Mouse (Mus musculus): ENCODE results near the gene Slc2a6. TPM values are rescaled to one million over a fixed set of nuclear protein-coding genes. Genes with fewer than 3 reads are reported as not detected.
A peak's percentile ranks its signal among the peaks of the same experiment; 100 is the strongest.

The Slc2a6 gene
- 2.9 and 3.5 TPM in 2 replicates for polyA plus RNA-seq (2016; fragmentation: Nextera tagmentation; extraction: Ambion mirVana)

DNA sequence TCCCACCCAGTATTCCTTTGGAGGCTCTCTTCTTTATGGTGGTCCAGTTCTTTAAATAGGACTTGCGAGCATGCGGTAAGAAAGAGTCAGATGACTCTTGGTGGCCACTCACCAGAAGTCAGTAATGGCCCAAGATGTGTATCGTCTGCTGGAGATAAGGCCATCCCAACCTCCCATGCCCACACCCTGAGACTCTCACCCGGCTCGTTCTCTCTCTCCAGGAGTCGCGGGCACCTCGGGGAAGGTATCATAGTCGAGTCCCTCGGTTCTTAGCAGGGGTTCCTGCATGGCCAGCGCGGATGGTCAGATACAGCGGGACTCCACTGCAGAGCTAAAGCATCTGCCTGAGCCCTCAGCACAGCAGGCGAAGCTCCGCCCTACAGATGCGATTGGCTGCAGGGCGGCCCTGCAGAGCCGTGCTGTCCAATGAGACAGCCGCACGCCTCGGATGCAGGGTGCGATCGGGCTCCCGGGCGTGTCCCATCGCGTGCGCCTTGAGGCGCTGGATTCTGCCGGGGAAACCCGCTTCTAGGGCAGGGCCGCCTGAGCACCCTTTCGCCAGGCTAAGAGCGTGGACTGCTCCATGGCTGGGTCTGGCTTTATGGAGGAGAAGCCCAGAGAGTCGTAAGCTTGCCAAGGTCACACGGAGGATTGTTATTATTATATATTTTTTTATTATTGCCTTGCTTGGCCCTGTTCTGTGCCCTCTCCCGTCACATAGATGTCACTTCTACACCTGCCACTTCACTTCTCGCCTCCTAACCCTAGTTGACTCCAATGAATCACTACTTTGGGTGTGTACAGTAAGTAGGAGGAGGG lies at the start of gene Slc2a6:
Gene Slc2a6 (minus strand): TSS at position 381 of the 819 bp plus-strand sequence.
- Histone ChIP-seq H3K4me1 (0 out of 2 replicates have a peak, but pooled peaks cover 10% of the 10 kb centered on the region), H3K27ac (replicated peaks) (no peak within 1 kb of the TSS), H3K9ac (replicated peaks) (peak within 1 kb of the TSS; percentile 49), H3K27me3 (peaks cover 26% of the 10 kb centered on the region), H3K4me3 (peak within 1 kb of the TSS; percentile 39), H3K4me2 (replicated peaks) (peak within 1 kb of the TSS; percentile 61), H3K36me3 (no peaks in the 10 kb centered on the region), H3K9me3 (no peaks in the 10 kb centered on the region)
- WGBS: 2% methylated on average over 38 of the region's 38 CpGs
- peak; percentile 98 for ATAC-seq (ENCODE audit: low FRiP score, low read depth)

DNA sequence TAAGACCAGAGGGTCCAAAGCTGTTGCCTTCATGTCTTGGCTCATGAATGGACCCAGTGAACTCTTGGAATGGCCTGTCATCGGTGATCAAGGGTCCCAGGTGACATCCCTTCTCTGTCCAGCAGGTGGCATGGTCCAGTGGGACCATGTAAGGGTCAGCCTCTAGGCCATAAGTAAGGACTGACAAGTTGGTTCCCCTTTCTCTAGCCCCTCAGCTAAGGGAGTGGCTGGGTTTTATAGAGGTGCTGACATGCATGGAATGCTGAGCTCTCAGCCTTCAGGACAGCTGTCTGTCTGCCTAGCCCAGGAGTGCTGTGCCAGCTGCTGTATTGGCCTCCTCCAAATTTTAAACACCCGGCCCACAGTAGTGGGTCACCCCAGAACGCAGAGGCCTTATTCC lies 47.7 kb upstream of the Slc2a6 start:
- no peak for ATAC-seq (ENCODE audit: low FRiP score, low read depth)
- no peak overlapping the region for H3K27ac ChIP-seq (replicated peaks)
- no peak overlapping the region for H3K4me2 ChIP-seq (replicated peaks)
- peaks cover 19% of the 10 kb centered on the region for H3K4me1 ChIP-seq
- no peaks in the 10 kb centered on the region for H3K36me3 ChIP-seq
- no peak overlapping the region for H3K9ac ChIP-seq (replicated peaks)
- peaks cover 7% of the 10 kb centered on the region for H3K27me3 ChIP-seq
- 71% methylated on average over 3 of the region's 3 CpGs for WGBS
- no peak overlapping the region for H3K4me3 ChIP-seq
- H3K9me3 ChIP-seq: no peaks in the 10 kb centered on the region

DNA sequence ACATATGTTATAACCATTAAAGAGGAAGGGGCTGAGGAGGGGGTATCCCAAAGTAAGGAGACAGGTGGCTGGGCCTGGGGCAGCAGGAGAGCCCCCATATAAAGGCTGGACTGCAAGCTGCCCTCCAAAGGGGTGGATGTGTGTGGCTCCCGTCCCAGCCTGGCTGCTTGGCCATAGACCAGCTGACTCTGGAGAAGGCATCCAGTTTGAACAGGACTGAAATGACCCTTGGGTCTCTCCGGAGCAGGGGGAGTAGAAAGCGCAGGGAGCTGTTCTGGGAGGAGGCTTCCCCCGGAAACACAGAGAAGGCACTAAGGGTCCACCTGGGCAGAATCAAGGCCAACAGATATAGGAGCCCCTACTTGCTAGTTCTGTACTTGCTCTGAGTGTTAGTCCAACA lies 47.0 kb upstream of the Slc2a6 start:
- H3K27me3 ChIP-seq: peaks cover 7% of the 10 kb centered on the region
- no peaks in the 10 kb centered on the region for H3K36me3 ChIP-seq
- no peak for ATAC-seq (ENCODE audit: low FRiP score, low read depth)
- 92% methylated on average over 4 of the region's 4 CpGs for WGBS
- H3K27ac ChIP-seq (replicated peaks): no peak overlapping the region
- H3K4me3 ChIP-seq: no peak overlapping the region
- no peak overlapping the region for H3K4me2 ChIP-seq (replicated peaks)
- H3K9ac ChIP-seq (replicated peaks): no peak overlapping the region
- H3K4me1 ChIP-seq: peaks cover 17% of the 10 kb centered on the region
- no peaks in the 10 kb centered on the region for H3K9me3 ChIP-seq

DNA sequence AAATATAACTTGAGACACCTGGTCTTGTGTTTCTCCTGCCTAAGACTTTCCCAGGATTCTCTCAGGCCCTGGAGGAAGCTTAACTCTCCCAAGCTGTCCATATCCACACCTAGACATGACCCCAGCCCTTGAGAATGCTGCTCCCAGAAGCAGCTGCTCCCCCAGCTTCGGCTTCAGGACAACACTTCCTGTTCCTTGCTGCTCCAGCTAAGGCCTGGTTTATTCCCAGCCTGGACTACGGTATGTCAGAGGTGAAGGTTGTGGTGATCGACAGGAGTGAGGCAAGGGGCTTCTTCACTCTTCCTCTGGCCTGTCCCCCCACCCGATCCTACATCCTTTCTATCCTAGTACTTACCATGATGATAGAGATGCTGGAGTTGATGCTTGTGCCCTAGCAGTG lies 45.6 kb upstream of the Slc2a6 start:
- H3K36me3 ChIP-seq: no peaks in the 10 kb centered on the region
- H3K9ac ChIP-seq (replicated peaks): no peak overlapping the region
- no peak for ATAC-seq (ENCODE audit: low FRiP score, low read depth)
- no peaks in the 10 kb centered on the region for H3K9me3 ChIP-seq
- WGBS: 75% methylated on average over 4 of the region's 4 CpGs
- H3K4me2 ChIP-seq (replicated peaks): no peak overlapping the region
- H3K27me3 ChIP-seq: peaks cover 7% of the 10 kb centered on the region
- H3K4me3 ChIP-seq: no peak overlapping the region
- H3K4me1 ChIP-seq: peaks cover 8% of the 10 kb centered on the region
- H3K27ac ChIP-seq (replicated peaks): no peak overlapping the region

GRCm38 (mm10) chr2:27071978-27072377 lies 44.2 kb upstream of the Slc2a6 start, which contains the start of gene Mymk:
Gene Mymk (minus strand): TSS chr2:27072179.
- H3K9ac ChIP-seq (replicated peaks): no peak within 1 kb of the TSS
- WGBS: 82% methylated on average over 2 of the region's 2 CpGs
- H3K27ac ChIP-seq (replicated peaks): no peak within 1 kb of the TSS
- peaks cover 8% of the 10 kb centered on the region for H3K4me1 ChIP-seq
- H3K9me3 ChIP-seq: no peaks in the 10 kb centered on the region
- ATAC-seq (ENCODE audit: low FRiP score, low read depth): no peak
- H3K27me3 ChIP-seq: no peaks in the 10 kb centered on the region
- H3K4me3 ChIP-seq: no peak within 1 kb of the TSS
- H3K4me2 ChIP-seq (replicated peaks): no peak within 1 kb of the TSS
- no peaks in the 10 kb centered on the region for H3K36me3 ChIP-seq

DNA sequence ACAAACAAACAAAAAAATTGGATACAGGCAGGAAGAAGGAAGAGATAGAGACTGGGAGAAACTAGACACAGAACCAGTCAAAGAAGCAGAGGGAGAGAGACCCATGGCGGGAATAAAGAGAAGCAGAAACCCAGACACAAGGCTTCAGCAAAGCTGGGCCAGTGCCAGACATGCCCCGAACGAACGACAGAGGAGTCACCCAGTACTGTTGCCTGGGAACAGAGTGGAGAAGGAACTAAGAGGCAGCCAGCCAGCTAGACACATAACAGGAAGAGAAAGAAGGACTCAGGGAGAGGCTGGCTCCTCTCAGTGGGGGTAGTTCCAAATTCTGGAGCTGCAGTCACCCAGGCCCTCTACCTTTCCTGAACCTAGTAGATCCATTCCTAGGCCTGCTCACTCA lies 43.3 kb upstream of the Slc2a6 start:
- no peaks in the 10 kb centered on the region for H3K27me3 ChIP-seq
- H3K9ac ChIP-seq (replicated peaks): no peak overlapping the region
- no peak overlapping the region for H3K27ac ChIP-seq (replicated peaks)
- peaks cover 8% of the 10 kb centered on the region for H3K4me1 ChIP-seq
- no peaks in the 10 kb centered on the region for H3K9me3 ChIP-seq
- no peak overlapping the region for H3K4me2 ChIP-seq (replicated peaks)
- H3K4me3 ChIP-seq: no peak overlapping the region
- no peak for ATAC-seq (ENCODE audit: low FRiP score, low read depth)
- WGBS: 54% methylated on average over 4 of the region's 4 CpGs
- no peaks in the 10 kb centered on the region for H3K36me3 ChIP-seq

DNA sequence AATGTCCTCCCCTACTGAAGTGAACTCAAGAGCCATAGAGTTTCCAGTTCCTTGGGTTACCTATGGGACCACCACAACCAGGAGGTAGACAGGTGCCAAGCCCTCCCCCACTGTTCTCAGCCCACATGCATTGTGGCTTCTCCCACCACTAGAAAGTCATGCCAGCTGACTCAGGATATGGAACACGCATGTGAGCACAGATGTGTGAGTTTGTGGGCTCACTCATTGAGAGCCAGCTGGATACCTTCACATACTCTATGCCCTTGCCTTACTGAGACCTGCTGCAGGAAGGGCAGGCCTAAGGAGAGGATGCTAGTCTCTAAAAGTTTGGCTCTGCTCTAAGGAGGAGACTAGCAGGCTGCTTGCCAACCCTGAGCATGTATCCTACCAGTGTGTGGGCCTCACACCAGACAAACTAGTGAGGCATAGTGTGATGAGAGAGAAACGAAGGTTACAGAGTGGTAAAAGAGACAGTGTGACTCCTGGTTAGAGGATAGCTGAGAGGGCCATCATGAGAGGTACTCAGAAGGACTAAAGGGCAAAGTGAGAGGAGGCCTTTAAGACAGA lies 42.5 kb upstream of the Slc2a6 start:
- WGBS: 78% methylated on average over 2 of the region's 2 CpGs
- Histone ChIP-seq H3K27ac (replicated peaks) (no peak overlapping the region), H3K9me3 (no peaks in the 10 kb centered on the region), H3K4me3 (no peak overlapping the region), H3K4me2 (replicated peaks) (no peak overlapping the region), H3K36me3 (no peaks in the 10 kb centered on the region), H3K4me1 (peaks cover 8% of the 10 kb centered on the region), H3K27me3 (no peaks in the 10 kb centered on the region), H3K9ac (replicated peaks) (no peak overlapping the region)
- ATAC-seq (ENCODE audit: low FRiP score, low read depth): no peak

GRCm38 (mm10) chr2:27069646-27070045 lies 41.8 kb upstream of the Slc2a6 start:
- Histone ChIP-seq H3K9me3 (no peaks in the 10 kb centered on the region), H3K27ac (replicated peaks) (no peak overlapping the region), H3K4me1 (peaks cover 8% of the 10 kb centered on the region), H3K27me3 (no peaks in the 10 kb centered on the region), H3K9ac (replicated peaks) (no peak overlapping the region), H3K4me3 (no peak overlapping the region), H3K36me3 (no peaks in the 10 kb centered on the region), H3K4me2 (replicated peaks) (no peak overlapping the region)
- WGBS: 54% methylated on average over 3 of the region's 3 CpGs
- no peak for ATAC-seq (ENCODE audit: low FRiP score, low read depth)

DNA sequence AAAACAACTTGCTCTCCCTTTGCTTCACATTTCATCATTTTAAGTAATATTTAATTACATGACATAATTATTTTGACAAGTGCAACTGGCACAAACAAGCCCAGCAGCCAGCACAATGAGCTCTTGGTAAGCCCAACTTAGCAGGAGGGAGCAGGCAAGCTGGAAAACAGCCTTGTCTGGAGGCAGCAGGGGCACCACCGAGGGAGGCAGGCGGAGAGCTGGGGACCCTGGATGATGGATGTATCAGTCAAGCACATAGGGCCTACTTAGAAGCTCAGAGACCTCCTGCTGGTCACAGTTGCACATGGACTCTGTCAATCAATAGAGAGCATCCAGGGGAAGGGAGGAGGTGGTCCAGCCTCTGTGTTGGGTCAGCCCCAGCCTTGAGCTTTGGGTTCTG lies 40.2 kb upstream of the Slc2a6 start:
- Histone ChIP-seq H3K4me3 (no peak overlapping the region), H3K27me3 (no peaks in the 10 kb centered on the region), H3K4me2 (replicated peaks) (no peak overlapping the region), H3K9ac (replicated peaks) (no peak overlapping the region), H3K9me3 (no peaks in the 10 kb centered on the region), H3K4me1 (peaks cover 8% of the 10 kb centered on the region), H3K27ac (replicated peaks) (no peak overlapping the region), H3K36me3 (no peaks in the 10 kb centered on the region)
- ATAC-seq (ENCODE audit: low FRiP score, low read depth): no peak
- 55% methylated on average over 2 of the region's 2 CpGs for WGBS

GRCm38 (mm10) chr2:27067124-27067523 lies 39.3 kb upstream of the Slc2a6 start:
- 72% methylated on average over 2 of the region's 2 CpGs for WGBS
- no peak overlapping the region for H3K9ac ChIP-seq (replicated peaks)
- no peaks in the 10 kb centered on the region for H3K36me3 ChIP-seq
- no peaks in the 10 kb centered on the region for H3K9me3 ChIP-seq
- H3K27me3 ChIP-seq: no peaks in the 10 kb centered on the region
- ATAC-seq (ENCODE audit: low FRiP score, low read depth): no peak
- H3K4me1 ChIP-seq: peaks cover 8% of the 10 kb centered on the region
- H3K4me2 ChIP-seq (replicated peaks): no peak overlapping the region
- no peak overlapping the region for H3K27ac ChIP-seq (replicated peaks)
- no peak overlapping the region for H3K4me3 ChIP-seq

DNA sequence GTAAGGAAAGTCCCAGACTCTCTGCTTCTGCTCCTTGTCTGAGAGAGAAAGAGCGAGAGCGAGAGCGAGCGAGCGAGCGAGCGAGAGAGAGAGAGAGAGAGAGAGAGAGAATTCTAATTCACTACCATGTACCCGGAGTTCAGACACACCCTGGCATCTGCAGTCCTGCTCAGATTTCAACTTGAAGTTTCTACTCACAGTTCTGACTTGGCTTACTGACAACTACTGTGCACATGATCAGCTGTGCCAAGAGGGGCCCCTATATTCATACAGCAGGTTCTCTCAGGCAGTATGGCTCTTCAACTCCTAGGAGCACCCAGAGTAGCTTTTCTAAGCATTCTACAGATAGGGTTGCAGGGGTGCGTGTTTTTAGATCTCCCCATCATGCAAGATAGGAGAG lies 31.4 kb upstream of the Slc2a6 start:
- Histone ChIP-seq H3K4me3 (no peak overlapping the region), H3K9ac (replicated peaks) (no peak overlapping the region), H3K4me1 (no peaks in the 10 kb centered on the region), H3K36me3 (no peaks in the 10 kb centered on the region), H3K27me3 (no peaks in the 10 kb centered on the region), H3K9me3 (no peaks in the 10 kb centered on the region), H3K4me2 (replicated peaks) (no peak overlapping the region), H3K27ac (replicated peaks) (no peak overlapping the region)
- 92% methylated on average over 9 of the region's 9 CpGs for WGBS
- ATAC-seq (ENCODE audit: low FRiP score, low read depth): no peak

GRCm38 (mm10) chr2:27058751-27059150 lies 31.0 kb upstream of the Slc2a6 start:
- H3K9me3 ChIP-seq: no peaks in the 10 kb centered on the region
- H3K9ac ChIP-seq (replicated peaks): no peak overlapping the region
- no peak overlapping the region for H3K4me3 ChIP-seq
- H3K27ac ChIP-seq (replicated peaks): no peak overlapping the region
- H3K36me3 ChIP-seq: no peaks in the 10 kb centered on the region
- 63% methylated on average over 12 of the region's 12 CpGs for WGBS
- no peak overlapping the region for H3K4me2 ChIP-seq (replicated peaks)
- no peaks in the 10 kb centered on the region for H3K4me1 ChIP-seq
- no peaks in the 10 kb centered on the region for H3K27me3 ChIP-seq
- ATAC-seq (ENCODE audit: low FRiP score, low read depth): no peak

Measured in midbrain, embryonic 12.5 days (tissue).